Mouse (Mus musculus) embryonic fibroblast, embryonic 13.5 days (primary cell): Measurements from ENCODE around the gene Nxph3.

Experiments used
- CTCF ChIP-seq: IDR thresholded peaks from 2 replicates; pipeline ENCODE4 v1.5.1; 2011; ENCODE audit warnings: mild to moderate bottlenecking, control low read depth, low read length, moderate library complexity, borderline replicate concordance; ENCODE audit not compliant: insufficient read depth
- POLR2A ChIP-seq: IDR thresholded peaks from 2 replicates; pipeline ENCODE4 v1.6.1; 2011; ENCODE audit warnings: low read depth, mild to moderate bottlenecking, control low read depth, low read length, moderate library complexity

DNA sequence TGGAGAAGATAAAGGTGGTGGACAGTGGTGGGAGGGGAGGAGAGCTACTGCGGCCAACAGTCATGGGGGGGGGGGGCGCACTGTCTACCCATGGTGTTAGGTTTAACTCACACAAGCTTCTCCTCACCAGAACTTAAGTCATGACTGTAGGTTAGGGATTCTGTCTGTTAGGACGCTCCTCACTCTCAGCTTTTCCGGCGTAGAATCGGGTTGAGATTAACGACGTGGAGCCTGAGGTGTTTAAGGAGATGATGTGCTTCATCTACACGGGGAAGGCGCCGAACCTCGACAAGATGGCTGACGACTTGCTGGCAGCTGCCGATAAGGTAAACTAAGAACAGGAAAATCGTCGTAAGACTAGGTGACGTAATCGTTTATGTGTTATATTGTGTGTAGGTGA, 28.7 kb downstream of the Nxph3 start:
- TF ChIP-seq POLR2A (no peak), CTCF (no peak)
